Mouse (Mus musculus): ENCODE results near the gene Rngtt. TPM values are rescaled to one million over a fixed set of nuclear protein-coding genes. Genes with fewer than 3 reads are reported as not detected.
"Not testable (repeated sequence)": the region's sequence is repeated elsewhere in the genome, so short reads cannot be mapped to it uniquely, and the experiment has no call there.

Gene Rngtt
- total RNA-seq, 1 experiment = 23.5 TPM

DNA sequence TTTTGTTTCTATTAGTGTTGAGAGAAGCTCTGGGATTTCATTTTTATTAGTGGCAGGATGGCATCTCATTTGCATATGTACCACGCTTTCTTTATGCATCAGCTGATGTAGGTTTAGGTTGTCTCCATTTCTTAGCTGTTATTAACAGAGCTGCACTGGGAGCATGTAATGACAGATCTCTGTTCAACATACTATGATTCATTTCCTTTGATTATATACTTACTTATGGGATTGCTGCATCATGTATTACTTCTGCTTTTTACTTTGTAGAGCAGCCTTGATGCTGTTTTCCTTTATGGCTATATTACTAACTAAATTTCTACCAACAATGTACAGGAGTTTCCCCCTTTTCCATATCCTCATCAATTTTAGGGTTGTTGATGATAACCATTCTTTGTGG lies 109.5 kb downstream of the Rngtt start:
- Histone ChIP-seq H3K27ac (ENCODE audit: insufficient read depth, low read depth, low read length, poor library complexity, severe bottlenecking) (no peak overlapping the region), H3K4me1 (ENCODE audit: control insufficient read depth in 2 of 2, insufficient read depth in 2 of 2, low read length in 2 of 2, poor library complexity in 1 of 2) (peaks cover 0 to 1% of the 10 kb centered on the region in 2 experiments; a peak in 1 of 4 replicates), H3K4me3 (ENCODE audit: insufficient read depth in 1 of 2, low read depth in 1 of 2, low read length in 2 of 2, poor library complexity in 1 of 2, severe bottlenecking in 1 of 2) (no peak overlapping the region), H3K9ac (ENCODE audit: insufficient read depth, low read depth, low read length, poor library complexity, severe bottlenecking) (no peak overlapping the region), H3K36me3 (ENCODE audit: control insufficient read depth, insufficient read depth, low read length, poor library complexity, severe bottlenecking) (no peaks in the 10 kb centered on the region), H3K9me3 (ENCODE audit: control insufficient read depth, insufficient read depth, low read depth, low read length) (no peaks in the 10 kb centered on the region)
- in situ Hi-C loops (cut with MboI; ENCODE audit: low sequenced_read_pairs in 2 of 2, unreplicated experiment in 2 of 2) = no loop called here
- TF ChIP-seq HCFC1 (IDR thresholded peaks at IDR 0.05; ENCODE audit: borderline replicate concordance, insufficient read depth, low read length) = no peak
- no peak for TF ChIP-seq CHD2 (IDR thresholded peaks at IDR 0.05; ENCODE audit: low read depth, low read length)
- no peak for TF ChIP-seq MAFK (IDR thresholded peaks at IDR 0.05; ENCODE audit: insufficient read depth, low read depth, low read length)
- no peak for TF ChIP-seq ZC3H11A (IDR thresholded peaks at IDR 0.05; ENCODE audit: borderline replicate concordance, low read depth, low read length)
- DNase-seq (ENCODE audit: low read depth, low spot score) = no peak

DNA sequence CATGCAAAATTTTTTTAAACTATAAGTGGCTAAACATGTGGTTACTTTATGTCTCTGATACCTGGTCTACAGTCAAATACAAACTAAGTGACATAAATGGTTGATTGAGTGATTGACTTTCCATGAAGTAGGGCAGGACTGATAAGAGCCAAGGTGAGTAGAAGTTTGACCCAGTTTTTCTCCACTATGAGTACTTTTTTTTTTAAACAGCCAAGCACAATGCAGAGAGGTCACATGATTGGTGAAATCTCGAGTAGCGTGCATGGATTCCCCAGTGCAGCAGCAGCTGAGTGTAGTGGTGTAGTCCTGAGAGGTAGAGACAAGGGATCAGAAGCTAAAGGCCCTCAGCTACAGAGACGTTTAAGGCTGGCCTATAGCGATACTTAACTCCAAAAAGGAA lies 118.7 kb downstream of the Rngtt start:
- no peak for TF ChIP-seq ZC3H11A (IDR thresholded peaks at IDR 0.05; ENCODE audit: borderline replicate concordance, low read depth, low read length)
- no peak for TF ChIP-seq ZNF384 (IDR thresholded peaks at IDR 0.05; ENCODE audit: low read depth, low read length)
- no peak for TF ChIP-seq HCFC1 (IDR thresholded peaks at IDR 0.05; ENCODE audit: borderline replicate concordance, insufficient read depth, low read length)
- TF ChIP-seq MAFK (IDR thresholded peaks at IDR 0.05; ENCODE audit: insufficient read depth, low read depth, low read length) = no peak
- TF ChIP-seq CHD2 (IDR thresholded peaks at IDR 0.05; ENCODE audit: low read depth, low read length) = no peak
- no peak for DNase-seq (ENCODE audit: low read depth, low spot score)
- Histone ChIP-seq H3K4me1 (ENCODE audit: control insufficient read depth in 2 of 2, insufficient read depth in 2 of 2, low read length in 2 of 2, poor library complexity in 1 of 2) (no peaks in the 10 kb centered on the region), H3K4me3 (ENCODE audit: insufficient read depth in 1 of 2, low read depth in 1 of 2, low read length in 2 of 2, poor library complexity in 1 of 2, severe bottlenecking in 1 of 2) (no peak overlapping the region), H3K36me3 (ENCODE audit: control insufficient read depth, insufficient read depth, low read length, poor library complexity, severe bottlenecking) (peaks cover 3% of the 10 kb centered on the region), H3K9ac (ENCODE audit: insufficient read depth, low read depth, low read length, poor library complexity, severe bottlenecking) (no peak overlapping the region), H3K9me3 (ENCODE audit: control insufficient read depth, insufficient read depth, low read depth, low read length) (no peaks in the 10 kb centered on the region), H3K27ac (ENCODE audit: insufficient read depth, low read depth, low read length, poor library complexity, severe bottlenecking) (no peak overlapping the region)
- in situ Hi-C loops (cut with MboI; ENCODE audit: low sequenced_read_pairs in 2 of 2, unreplicated experiment in 2 of 2) = no loop called here

- no peaks in the 10 kb centered on the region for H3K36me3 ChIP-seq (ENCODE audit: control insufficient read depth, insufficient read depth, low read length, poor library complexity, severe bottlenecking)
- no peaks in the 10 kb centered on the region for H3K9me3 ChIP-seq (ENCODE audit: control insufficient read depth, insufficient read depth, low read depth, low read length)
- TF ChIP-seq ZC3H11A (IDR thresholded peaks at IDR 0.05; ENCODE audit: borderline replicate concordance, low read depth, low read length) (no peak), CHD2 (IDR thresholded peaks at IDR 0.05; ENCODE audit: low read depth, low read length) (no peak), ZNF384 (IDR thresholded peaks at IDR 0.05; ENCODE audit: low read depth, low read length) (no peak), MAFK (IDR thresholded peaks at IDR 0.05; ENCODE audit: insufficient read depth, low read depth, low read length) (no peak), HCFC1 (IDR thresholded peaks at IDR 0.05; ENCODE audit: borderline replicate concordance, insufficient read depth, low read length) (no peak)
- in situ Hi-C loops (cut with MboI; ENCODE audit: low sequenced_read_pairs in 2 of 2, unreplicated experiment in 2 of 2) = no loop called here
- H3K4me3 ChIP-seq (ENCODE audit: insufficient read depth in 1 of 2, low read depth in 1 of 2, low read length in 2 of 2, poor library complexity in 1 of 2, severe bottlenecking in 1 of 2) = no peak overlapping the region
- H3K27ac ChIP-seq (ENCODE audit: insufficient read depth, low read depth, low read length, poor library complexity, severe bottlenecking) = no peak overlapping the region
- H3K4me1 ChIP-seq (ENCODE audit: control insufficient read depth in 2 of 2, insufficient read depth in 2 of 2, low read length in 2 of 2, poor library complexity in 1 of 2) = no peaks in the 10 kb centered on the region
- no peak for DNase-seq (ENCODE audit: low read depth, low spot score)
- H3K9ac ChIP-seq (ENCODE audit: insufficient read depth, low read depth, low read length, poor library complexity, severe bottlenecking) = no peak overlapping the region
These were observed 131.8 kb downstream of the Rngtt start for GRCm38 (mm10) chr4:33441864-33442263.

GRCm38 (mm10) chr4:33446265-33446664 lies 136.2 kb downstream of the Rngtt start:
- no peaks in the 10 kb centered on the region for H3K9me3 ChIP-seq (ENCODE audit: control insufficient read depth, insufficient read depth, low read depth, low read length)
- TF ChIP-seq MAFK (IDR thresholded peaks at IDR 0.05; ENCODE audit: insufficient read depth, low read depth, low read length) = no peak
- TF ChIP-seq CHD2 (IDR thresholded peaks at IDR 0.05; ENCODE audit: low read depth, low read length) = no peak
- no peak for TF ChIP-seq ZC3H11A (IDR thresholded peaks at IDR 0.05; ENCODE audit: borderline replicate concordance, low read depth, low read length)
- DNase-seq (ENCODE audit: low read depth, low spot score) = no peak
- no peak overlapping the region for H3K4me3 ChIP-seq (ENCODE audit: insufficient read depth in 1 of 2, low read depth in 1 of 2, low read length in 2 of 2, poor library complexity in 1 of 2, severe bottlenecking in 1 of 2)
- no peaks in the 10 kb centered on the region for H3K4me1 ChIP-seq (ENCODE audit: control insufficient read depth in 2 of 2, insufficient read depth in 2 of 2, low read length in 2 of 2, poor library complexity in 1 of 2)
- in situ Hi-C loops (cut with MboI; ENCODE audit: low sequenced_read_pairs in 2 of 2, unreplicated experiment in 2 of 2) = no loop called here
- no peak overlapping the region for H3K27ac ChIP-seq (ENCODE audit: insufficient read depth, low read depth, low read length, poor library complexity, severe bottlenecking)
- H3K9ac ChIP-seq (ENCODE audit: insufficient read depth, low read depth, low read length, poor library complexity, severe bottlenecking) = no peak overlapping the region
- 0 out of 2 replicates have a peak, but pooled peaks cover 3% of the 10 kb centered on the region for H3K36me3 ChIP-seq (ENCODE audit: control insufficient read depth, insufficient read depth, low read length, poor library complexity, severe bottlenecking)

- no peak for DNase-seq (ENCODE audit: low read depth, low spot score)
- Histone ChIP-seq H3K4me3 (ENCODE audit: insufficient read depth in 1 of 2, low read depth in 1 of 2, low read length in 2 of 2, poor library complexity in 1 of 2, severe bottlenecking in 1 of 2) (no peak overlapping the region), H3K4me1 (ENCODE audit: control insufficient read depth in 2 of 2, insufficient read depth in 2 of 2, low read length in 2 of 2, poor library complexity in 1 of 2) (no peaks in the 10 kb centered on the region), H3K36me3 (ENCODE audit: control insufficient read depth, insufficient read depth, low read length, poor library complexity, severe bottlenecking) (0 out of 2 replicates have a peak, but pooled peaks cover 3% of the 10 kb centered on the region), H3K27ac (ENCODE audit: insufficient read depth, low read depth, low read length, poor library complexity, severe bottlenecking) (no peak overlapping the region), H3K9ac (ENCODE audit: insufficient read depth, low read depth, low read length, poor library complexity, severe bottlenecking) (no peak overlapping the region), H3K9me3 (ENCODE audit: control insufficient read depth, insufficient read depth, low read depth, low read length) (no peaks in the 10 kb centered on the region)
- TF ChIP-seq HCFC1 (IDR thresholded peaks at IDR 0.05; ENCODE audit: borderline replicate concordance, insufficient read depth, low read length) (no peak), CHD2 (IDR thresholded peaks at IDR 0.05; ENCODE audit: low read depth, low read length) (no peak), ZC3H11A (IDR thresholded peaks at IDR 0.05; ENCODE audit: borderline replicate concordance, low read depth, low read length) (no peak), ZNF384 (IDR thresholded peaks at IDR 0.05; ENCODE audit: low read depth, low read length) (no peak), MAFK (IDR thresholded peaks at IDR 0.05; ENCODE audit: insufficient read depth, low read depth, low read length) (no peak)
- in situ Hi-C loops (cut with MboI; ENCODE audit: low sequenced_read_pairs in 2 of 2, unreplicated experiment in 2 of 2) = no loop called here
These were observed 136.8 kb downstream of the Rngtt start for GRCm38 (mm10) chr4:33446881-33447280.

DNA sequence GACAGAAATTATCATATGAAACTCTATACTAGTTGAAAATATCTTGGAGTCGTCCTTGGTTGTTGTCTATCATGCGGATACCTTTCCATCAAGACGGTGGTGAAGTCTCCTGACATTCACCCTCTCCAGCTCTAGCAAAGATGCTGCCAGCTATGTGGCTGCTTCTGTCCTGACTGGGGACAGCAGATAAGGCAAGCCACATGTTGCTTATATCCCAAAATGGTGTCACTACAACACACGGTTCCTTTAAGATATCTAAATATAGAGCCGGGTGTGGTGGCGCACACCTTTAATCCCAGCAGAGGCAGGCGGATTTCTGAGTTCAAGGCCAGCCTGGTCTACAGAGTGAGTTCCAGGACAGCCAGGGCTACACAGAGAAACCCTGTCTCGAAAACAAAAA lies 140.2 kb downstream of the Rngtt start:
- H3K27ac ChIP-seq (ENCODE audit: insufficient read depth, low read depth, low read length, poor library complexity, severe bottlenecking); H3K36me3 ChIP-seq (ENCODE audit: control insufficient read depth, insufficient read depth, low read length, poor library complexity, severe bottlenecking); H3K4me3 ChIP-seq (ENCODE audit: insufficient read depth in 1 of 2, low read depth in 1 of 2, low read length in 2 of 2, poor library complexity in 1 of 2, severe bottlenecking in 1 of 2); H3K9me3 ChIP-seq (ENCODE audit: control insufficient read depth, insufficient read depth, low read depth, low read length); DNase-seq (ENCODE audit: low read depth, low spot score); in situ Hi-C loops (cut with MboI; ENCODE audit: low sequenced_read_pairs in 2 of 2, unreplicated experiment in 2 of 2); H3K9ac ChIP-seq (ENCODE audit: insufficient read depth, low read depth, low read length, poor library complexity, severe bottlenecking); H3K4me1 ChIP-seq (ENCODE audit: control insufficient read depth in 2 of 2, insufficient read depth in 2 of 2, low read length in 2 of 2, poor library complexity in 1 of 2): not testable (repeated sequence)
